Mouse (Mus musculus): ENCODE data around the gene Gstm2. TPM values are rescaled to one million over a fixed set of nuclear protein-coding genes. Genes with fewer than 3 reads are reported as not detected.
A peak's percentile ranks its signal among the peaks of the same experiment; 100 is the strongest.

Gstm2 gene
- total RNA-seq (2014; rRNA removed): 5.3 and 6.1 TPM in 2 replicates
- polyA plus RNA-seq (2015; fragmentation: Nextera tagmentation; extraction: Ambion mirVana): 18.7 and 20.0 TPM in 2 replicates

- ATAC-seq: no peak
- H3K27ac ChIP-seq: no peak within 1 kb of the TSS
- H3K9me3 ChIP-seq (ENCODE audit: low read length): no peaks in the 10 kb centered on the region
- no peak within 1 kb of the TSS for H3K9ac ChIP-seq (replicated peaks; ENCODE audit: low read length)
- TF ChIP-seq CTCF (IDR thresholded peaks at IDR 0.05; ENCODE audit: low read depth): no peak
- no peaks in the 10 kb centered on the region for H3K4me1 ChIP-seq (ENCODE audit: insufficient read depth, low read length)
- 58% methylated on average over 8 of the region's 8 CpGs for WGBS
- no peak for DNase-seq (ENCODE audit: low spot score)
- no peaks in the 10 kb centered on the region for H3K36me3 ChIP-seq (ENCODE audit: insufficient read depth, low read length)
- no peak within 1 kb of the TSS for H3K4me2 ChIP-seq (ENCODE audit: low read depth, low read length)
- no peak within 1 kb of the TSS for H3K4me3 ChIP-seq (ENCODE audit: low read length)
- H3K27me3 ChIP-seq (ENCODE audit: insufficient read depth, low read length): no peaks in the 10 kb centered on the region
Measured at GRCm38 (mm10) chr3:107986041-107986562, at the start of gene Gstm2. Gstm2 (minus strand) TSS chr3:107986453.

- WGBS: 47% methylated on average over 5 of the region's 5 CpGs
- no peak overlapping the region for H3K27ac ChIP-seq
- H3K27me3 ChIP-seq (ENCODE audit: insufficient read depth, low read length): no peaks in the 10 kb centered on the region
- TF ChIP-seq CTCF (IDR thresholded peaks at IDR 0.05; ENCODE audit: low read depth): no peak
- H3K4me1 ChIP-seq (ENCODE audit: insufficient read depth, low read length): no peaks in the 10 kb centered on the region
- H3K4me2 ChIP-seq (ENCODE audit: low read depth, low read length): no peak overlapping the region
- ATAC-seq (no peak), DNase-seq (ENCODE audit: low spot score) (no peak)
- no peaks in the 10 kb centered on the region for H3K36me3 ChIP-seq (ENCODE audit: insufficient read depth, low read length)
- no peak overlapping the region for H3K9ac ChIP-seq (replicated peaks; ENCODE audit: low read length)
- H3K4me3 ChIP-seq (ENCODE audit: low read length): no peak overlapping the region
- no peaks in the 10 kb centered on the region for H3K9me3 ChIP-seq (ENCODE audit: low read length)
Measured at GRCm38 (mm10) chr3:108033156-108033555, 46.9 kb upstream of the Gstm2 start.

GRCm38 (mm10) chr3:108032113-108032512, 45.9 kb upstream of the Gstm2 start:
- no peak for DNase-seq (ENCODE audit: low spot score)
- H3K36me3 ChIP-seq (ENCODE audit: insufficient read depth, low read length): no peaks in the 10 kb centered on the region
- no peak overlapping the region for H3K4me2 ChIP-seq (ENCODE audit: low read depth, low read length)

DNA sequence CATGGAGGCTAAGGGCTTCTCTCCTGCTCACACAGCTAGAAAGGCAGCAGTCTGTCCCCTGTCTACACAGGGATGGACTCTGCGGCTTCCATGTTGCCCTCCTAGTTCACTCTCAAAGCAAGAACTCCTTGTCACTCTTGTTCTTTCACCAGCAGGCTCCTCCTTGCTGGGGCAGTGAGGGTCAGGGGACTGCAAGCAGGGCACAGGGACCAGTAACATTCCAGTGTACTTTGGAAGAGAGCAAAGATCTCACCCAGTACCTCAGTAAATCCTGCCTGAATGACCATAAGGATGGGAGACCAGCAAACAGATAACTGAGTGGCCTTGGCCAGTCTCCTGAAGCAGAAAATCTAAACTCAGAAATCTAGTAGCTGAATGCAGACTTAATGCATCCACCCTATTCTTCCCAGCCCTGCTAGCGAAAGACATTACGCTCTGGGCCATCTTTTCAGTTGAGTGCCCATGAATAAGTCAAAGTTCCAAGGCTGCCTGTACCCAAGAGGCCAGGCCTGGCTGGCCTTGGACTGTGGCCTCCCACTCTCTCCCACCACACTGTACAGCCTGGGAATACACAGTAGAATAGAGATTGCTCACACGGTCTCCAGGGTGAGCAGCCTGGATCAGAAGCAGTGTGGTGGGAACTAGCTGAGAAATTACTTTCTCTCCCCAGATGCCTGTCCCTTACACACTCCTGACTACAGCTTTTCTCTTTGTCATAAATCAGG, 42.5 kb upstream of the Gstm2 start:
- 0 out of 2 replicates have a peak, but pooled peaks have one; percentile 51 for ATAC-seq

More at GRCm38 (mm10) chr3:108032113-108032512, 45.9 kb upstream of the Gstm2 start:
- no peak for ATAC-seq
- Histone ChIP-seq H3K9ac (replicated peaks; ENCODE audit: low read length) (no peak overlapping the region), H3K4me3 (ENCODE audit: low read length) (no peak overlapping the region), H3K4me1 (ENCODE audit: insufficient read depth, low read length) (no peaks in the 10 kb centered on the region), H3K27ac (no peak overlapping the region), H3K27me3 (ENCODE audit: insufficient read depth, low read length) (no peaks in the 10 kb centered on the region), H3K9me3 (ENCODE audit: low read length) (no peaks in the 10 kb centered on the region)
- no peak for TF ChIP-seq CTCF (IDR thresholded peaks at IDR 0.05; ENCODE audit: low read depth)

DNA sequence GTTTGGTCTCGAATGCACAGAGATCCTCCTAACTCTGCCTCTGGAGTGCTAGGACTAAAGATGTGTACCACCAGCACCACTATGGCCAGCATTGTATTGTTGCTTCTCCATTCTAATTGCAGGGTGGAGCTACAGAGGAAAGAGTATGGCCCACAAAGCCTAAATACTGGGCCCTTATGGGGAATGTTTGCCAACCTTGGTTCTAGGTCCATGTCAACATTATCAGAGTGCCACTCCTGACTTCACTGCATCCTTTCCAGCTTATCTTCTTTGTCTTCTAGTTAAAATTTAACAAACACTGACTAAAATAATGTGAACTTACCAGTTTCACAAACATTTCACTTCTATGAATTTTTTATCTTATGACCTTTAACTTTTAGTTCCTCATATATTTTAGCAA, 40.3 kb upstream of the Gstm2 start:
- 91% methylated on average over 1 of the region's 1 CpGs for WGBS
- Histone ChIP-seq H3K9ac (replicated peaks; ENCODE audit: low read length) (no peak overlapping the region), H3K9me3 (ENCODE audit: low read length) (no peaks in the 10 kb centered on the region), H3K4me1 (ENCODE audit: insufficient read depth, low read length) (no peaks in the 10 kb centered on the region), H3K4me2 (ENCODE audit: low read depth, low read length) (no peak overlapping the region), H3K4me3 (ENCODE audit: low read length) (no peak overlapping the region), H3K27me3 (ENCODE audit: insufficient read depth, low read length) (no peaks in the 10 kb centered on the region), H3K36me3 (ENCODE audit: insufficient read depth, low read length) (no peaks in the 10 kb centered on the region), H3K27ac (no peak overlapping the region)
- TF ChIP-seq CTCF (IDR thresholded peaks at IDR 0.05; ENCODE audit: low read depth): no peak
- DNase-seq (ENCODE audit: low spot score) (no peak), ATAC-seq (no peak)

More for the DNA sequence above, 42.5 kb upstream of the Gstm2 start:
- Histone ChIP-seq H3K36me3 (ENCODE audit: insufficient read depth, low read length) (no peaks in the 10 kb centered on the region), H3K27ac (no peak overlapping the region), H3K9me3 (ENCODE audit: low read length) (no peaks in the 10 kb centered on the region), H3K4me1 (ENCODE audit: insufficient read depth, low read length) (no peaks in the 10 kb centered on the region), H3K9ac (replicated peaks; ENCODE audit: low read length) (no peak overlapping the region), H3K27me3 (ENCODE audit: insufficient read depth, low read length) (no peaks in the 10 kb centered on the region), H3K4me2 (ENCODE audit: low read depth, low read length) (no peak overlapping the region), H3K4me3 (ENCODE audit: low read length) (no peak overlapping the region)
- WGBS: 66% methylated on average over 4 of the region's 4 CpGs
- no peak for DNase-seq (ENCODE audit: low spot score)
- TF ChIP-seq CTCF (IDR thresholded peaks at IDR 0.05; ENCODE audit: low read depth): no peak

DNA sequence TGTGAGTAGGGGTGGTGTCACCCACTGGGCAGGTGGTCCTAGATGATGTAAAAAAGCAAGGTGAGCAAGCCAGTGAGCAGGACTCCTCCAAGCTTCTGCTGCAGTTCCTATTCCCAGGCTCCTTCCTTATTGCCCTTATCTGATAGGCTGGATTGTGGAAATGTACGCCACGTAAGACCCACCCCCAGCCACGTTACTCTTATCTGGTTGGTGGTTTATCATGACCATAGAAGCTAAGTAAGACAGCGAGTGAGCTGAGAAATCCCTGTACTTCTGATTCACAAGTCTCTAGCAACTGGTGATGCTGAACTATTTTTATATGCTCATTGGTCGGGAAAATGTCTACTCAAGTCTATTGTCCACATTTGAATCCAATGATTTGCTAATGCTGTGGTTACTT, 39.8 kb upstream of the Gstm2 start:
- 84% methylated on average over 5 of the region's 5 CpGs for WGBS
- H3K4me1 ChIP-seq (ENCODE audit: insufficient read depth, low read length): no peaks in the 10 kb centered on the region
- 0 out of 2 replicates have a peak, but pooled peaks have one; percentile 38 for ATAC-seq
- H3K4me2 ChIP-seq (ENCODE audit: low read depth, low read length): no peak overlapping the region
- H3K27ac ChIP-seq: no peak overlapping the region
- H3K4me3 ChIP-seq (ENCODE audit: low read length): no peak overlapping the region
- TF ChIP-seq CTCF (IDR thresholded peaks at IDR 0.05; ENCODE audit: low read depth): no peak
- H3K27me3 ChIP-seq (ENCODE audit: insufficient read depth, low read length): no peaks in the 10 kb centered on the region
- peak; percentile 48 for DNase-seq (ENCODE audit: low spot score)
- no peaks in the 10 kb centered on the region for H3K9me3 ChIP-seq (ENCODE audit: low read length)
- H3K9ac ChIP-seq (replicated peaks; ENCODE audit: low read length): no peak overlapping the region
- no peaks in the 10 kb centered on the region for H3K36me3 ChIP-seq (ENCODE audit: insufficient read depth, low read length)

GRCm38 (mm10) chr3:108025318-108025717, 39.1 kb upstream of the Gstm2 start:
- H3K9ac ChIP-seq (replicated peaks; ENCODE audit: low read length): no peak overlapping the region
- no peaks in the 10 kb centered on the region for H3K27me3 ChIP-seq (ENCODE audit: insufficient read depth, low read length)
- H3K4me2 ChIP-seq (ENCODE audit: low read depth, low read length): no peak overlapping the region
- no peaks in the 10 kb centered on the region for H3K36me3 ChIP-seq (ENCODE audit: insufficient read depth, low read length)
- H3K4me3 ChIP-seq (ENCODE audit: low read length): no peak overlapping the region
- H3K9me3 ChIP-seq (ENCODE audit: low read length): no peaks in the 10 kb centered on the region
- DNase-seq (ENCODE audit: low spot score) (no peak), ATAC-seq (no peak)
- no peak for TF ChIP-seq CTCF (IDR thresholded peaks at IDR 0.05; ENCODE audit: low read depth)
- H3K27ac ChIP-seq: no peak overlapping the region
- H3K4me1 ChIP-seq (ENCODE audit: insufficient read depth, low read length): no peaks in the 10 kb centered on the region
- WGBS: 72% methylated on average over 4 of the region's 4 CpGs

All from hindbrain, postnatal 0 days (tissue).